Mouse (Mus musculus): ENCODE results near the gene Pkp2.

- peak; percentile 80; the same call in 1 of the 2 replicates for TF ChIP-seq POLR2A (IDR thresholded peaks at IDR 0.05; ENCODE audit: borderline replicate concordance, low read depth, low read length)
- peak; percentile 26; the same call in 1 of the 2 replicates for TF ChIP-seq CTCF (IDR thresholded peaks at IDR 0.05; ENCODE audit: low read depth, low read length)
Measured at GRCm38 (mm10) chr16:16302369-16303137, 89.4 kb downstream of the Pkp2 start, which contains the start of gene Yars2.

Data from bone marrow macrophage, adult 2 months (primary cell).